Mouse (Mus musculus) liver, postnatal 0 days (tissue): ENCODE results near the gene Serpine1.

Experiments used
- CTCF ChIP-seq: sonication (generic); IDR thresholded peaks from 2 replicates; pipeline ENCODE4 v1.5.1; 2016; ENCODE audit warnings: antibody characterized with exemption, low read depth
- EP300 ChIP-seq: IDR thresholded peaks from 2 replicates; pipeline ENCODE4 v1.6.1; 2016; ENCODE audit warnings: antibody characterized with exemption, low read depth, mild to moderate bottlenecking

GRCm38 (mm10) chr5:137068711-137069110 is 3.4 kb downstream of the Serpine1 start:
- no peak for TF ChIP-seq CTCF
- no peak for TF ChIP-seq EP300
